ENCODE assay signal across 7 mouse cellular contexts in the genomic region with DNA sequence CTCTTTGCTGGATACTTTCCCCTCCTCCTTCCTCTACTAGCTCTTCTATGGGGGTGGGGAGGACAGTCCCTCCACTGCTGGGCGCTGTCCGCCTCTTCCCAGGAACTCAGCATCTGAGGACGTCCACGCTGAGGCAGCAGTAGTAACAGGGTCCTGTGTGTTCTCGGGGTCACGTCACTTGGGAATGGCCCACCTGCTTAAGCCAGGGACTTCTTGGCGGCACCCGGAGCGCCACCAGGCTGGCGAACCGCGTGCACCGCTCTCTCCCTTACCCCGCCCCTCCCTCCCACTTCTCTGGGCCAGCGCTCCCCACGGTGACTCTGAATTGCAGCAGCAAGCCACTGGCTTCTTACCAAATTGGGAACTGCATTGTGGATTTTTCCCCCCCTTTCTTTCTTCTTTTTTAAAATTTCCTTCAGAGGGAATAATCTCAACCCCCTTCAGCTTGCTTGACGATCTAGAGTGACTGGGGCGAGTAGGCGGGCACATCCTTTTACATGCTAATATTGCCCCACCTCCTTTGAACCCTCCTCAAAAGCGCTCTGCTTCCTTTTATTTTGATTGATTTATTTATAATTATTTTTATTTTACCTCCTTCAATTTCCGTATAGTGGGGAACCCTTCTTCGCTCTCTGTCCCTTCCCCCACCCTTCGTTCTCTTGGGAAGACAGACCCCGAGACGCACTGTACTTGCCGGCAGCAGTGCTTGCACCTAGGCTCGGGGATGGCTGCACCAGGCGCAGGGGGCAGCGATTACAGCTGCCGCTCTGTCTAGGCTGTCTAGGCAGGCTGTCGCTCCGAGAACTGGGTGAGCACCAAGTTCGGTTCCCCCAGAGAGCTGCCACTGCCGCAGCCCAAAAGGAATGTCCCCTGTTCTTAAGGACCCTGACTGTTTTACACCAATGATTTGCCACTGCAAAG.
A peak's percentile ranks its signal among the peaks of the same experiment; 100 is the strongest.
DNase-seq lines count a peak whose midpoint lies in the region; ATAC-seq and TF ChIP-seq lines count a peak whose summit lies in the region.

No protein-coding gene starts in this region.

- peak overlapping the region; percentile 71 for H3K4me2 ChIP-seq in embryonic facial prominence, embryonic 13.5 days
- H3K4me2 ChIP-seq in intestine, postnatal 0 days (replicated peaks; ENCODE audit: low read depth): peak overlapping the region; percentile 71

- no peak for TF ChIP-seq CTCF in ES-Bruce4 (IDR thresholded peaks at IDR 0.05; ENCODE audit: low read depth, low read length)
- no peak for TF ChIP-seq CTCF in intestine, postnatal 0 days (IDR thresholded peaks at IDR 0.05; ENCODE audit: low read depth)

- H3K27ac ChIP-seq in ES-Bruce4 (ENCODE audit: insufficient read depth, low read length): no peak overlapping the region
- no peak overlapping the region for H3K27ac ChIP-seq in embryonic facial prominence, embryonic 13.5 days
- no peak overlapping the region for H3K27ac ChIP-seq in intestine, postnatal 0 days (ENCODE audit: low read depth, low read length)

- 1% methylated on average over 34 of the region's 34 CpGs for WGBS in embryonic facial prominence, embryonic 13.5 days
- WGBS in intestine, postnatal 0 days: 1% methylated on average over 34 of the region's 34 CpGs

- H3K4me3 ChIP-seq in ES-Bruce4 (ENCODE audit: low read depth, low read length): peak overlapping the region; percentile 58
- peak overlapping the region; percentile 43 for H3K4me3 ChIP-seq in embryonic facial prominence, embryonic 13.5 days
- peak overlapping the region; percentile 33 for H3K4me3 ChIP-seq in intestine, postnatal 0 days (ENCODE audit: low read depth, low read length)

- no peak for TF ChIP-seq POLR2A in ES-Bruce4 (IDR thresholded peaks at IDR 0.05; ENCODE audit: insufficient read depth, low read length)

- H3K27me3 ChIP-seq in ES-Bruce4 (ENCODE audit: control insufficient read depth, insufficient read depth, low read length, poor library complexity, severe bottlenecking): no peaks in the 10 kb centered on the region; the same call in 1 of the 2 replicates
- H3K27me3 ChIP-seq in embryonic facial prominence, embryonic 13.5 days: peaks cover 19% of the 10 kb centered on the region
- 0 out of 2 replicates have a peak, but pooled peaks cover 8% of the 10 kb centered on the region for H3K27me3 ChIP-seq in intestine, postnatal 0 days (replicated peaks; ENCODE audit: control insufficient read depth, insufficient read depth, low read length)

- ATAC-seq in embryonic facial prominence, embryonic 13.5 days (ENCODE audit: insufficient number of reproducible peaks, insufficient read depth, low FRiP score, low TSS enrichment, low read depth): 0 out of 2 replicates have a peak, but pooled peaks have one; percentile 64
- peak; percentile 25; the same call in 1 of the 2 replicates for ATAC-seq in intestine, postnatal 0 days
- ATAC-seq in CD4-positive, CD25-positive, alpha-beta regulatory T cell, adult 4 months: no peak

- no peak overlapping the region for H3K9ac ChIP-seq in ES-Bruce4 (ENCODE audit: low read depth, poor library complexity, severe bottlenecking)
- H3K9ac ChIP-seq in embryonic facial prominence, embryonic 13.5 days: 0 out of 2 replicates have a peak overlapping the region, but pooled peaks have one; percentile 32
- no peak overlapping the region for H3K9ac ChIP-seq in intestine, postnatal 0 days (ENCODE audit: low read depth, low read length)

- TF ChIP-seq EP300 in ES-Bruce4 (IDR thresholded peaks at IDR 0.05; ENCODE audit: insufficient read depth, low read depth, low read length): no peak

- no peaks in the 10 kb centered on the region for H3K4me1 ChIP-seq in ES-Bruce4 (ENCODE audit: control insufficient read depth, insufficient read depth, low read length)
- H3K4me1 ChIP-seq in embryonic facial prominence, embryonic 13.5 days: peaks cover 12% of the 10 kb centered on the region
- no peaks in the 10 kb centered on the region for H3K4me1 ChIP-seq in intestine, postnatal 0 days (replicated peaks; ENCODE audit: control insufficient read depth, insufficient read depth, low read length)

- DNase-seq in R1 (ENCODE audit: low read depth, low spot score): peak; percentile 39
- peak; percentile 3 for DNase-seq in liver
- DNase-seq in right cerebral cortex, adult 2 months (ENCODE audit: low spot score in 2 of 2): peak; percentile 43 to 66

- no peaks in the 10 kb centered on the region for H3K9me3 ChIP-seq in ES-Bruce4 (replicated peaks; ENCODE audit: control insufficient read depth, insufficient read depth, low read length, poor library complexity, severe bottlenecking)
- H3K9me3 ChIP-seq in embryonic facial prominence, embryonic 13.5 days: no peaks in the 10 kb centered on the region
- H3K9me3 ChIP-seq in intestine, postnatal 0 days (ENCODE audit: control insufficient read depth): no peaks in the 10 kb centered on the region

- no peaks in the 10 kb centered on the region for H3K36me3 ChIP-seq in ES-Bruce4 (ENCODE audit: control insufficient read depth, insufficient read depth, low read length, poor library complexity, severe bottlenecking)
- no peaks in the 10 kb centered on the region for H3K36me3 ChIP-seq in embryonic facial prominence, embryonic 13.5 days
- no peaks in the 10 kb centered on the region for H3K36me3 ChIP-seq in intestine, postnatal 0 days (ENCODE audit: control insufficient read depth, insufficient read depth)

Comparison
In these comparisons a context has a peak if more than half of its experiments do, and no peak if none do; other contexts are left out.
1. DNase-seq: peak in every context shown above with its lines; median percentile 54 in right cerebral cortex, adult 2 months; 39 in R1; 3 in liver.